Mouse (Mus musculus) thymus, postnatal 4 days (tissue): ENCODE measurements around the gene Gm4201.
"Not testable (repeated sequence)": the region's sequence is repeated elsewhere in the genome, so short reads cannot be mapped to it uniquely, and the experiment has no call there.

Experiments used
- DNase-seq: peaks from one replicate; pipeline ENCODE4 v3.0.0; 2021

The Gm4201 gene

GRCm38 (mm10) chr7:22565243-22565642, at the start of gene Gm4201:
Gene Gm4201, minus strand, starts transcription at chr7:22565343.
- DNase-seq, result not testable (repeated sequence)

GRCm38 (mm10) chr7:22588027-22588426, 22.9 kb upstream of the Gm4201 start, which contains the start of gene Gm4565:
Gene Gm4565, minus strand, starts transcription at chr7:22588127.
- DNase-seq, result not testable (repeated sequence)

- not testable (repeated sequence) for DNase-seq
These were observed 30.4 kb downstream of the Gm4201 start, which contains the start of gene Gm8677 for GRCm38 (mm10) chr7:22534787-22535186. Gene Gm8677, minus strand, starts transcription at chr7:22534887.

GRCm38 (mm10) chr7:22522667-22523066, 42.5 kb downstream of the Gm4201 start, which contains the start of gene Vmn1r152:
Gene Vmn1r152, plus strand, starts transcription at chr7:22522967.
- DNase-seq, result not testable (repeated sequence)
